Mouse (Mus musculus) mouse embryonic stem cell (cell line): ENCODE results near the gene Orm2.

Source experiments
- in situ Hi-C, 2 experiments: fragments of 300-500 bp; cut with MboI; formaldehyde crosslinking; loops; 1 replicate in 1 of 2; 3 replicates in 1 of 2; pipeline ENCODE4 v1.14.3; 2019 to 2020; ENCODE audit warnings: low sequenced_read_pairs in 2 of 2, low pct_unique_long_range_greater_than_20kb in 1 of 2, mixed read lengths in 1 of 2; ENCODE audit not compliant: unreplicated experiment in 1 of 2

Orm2 gene

DNA sequence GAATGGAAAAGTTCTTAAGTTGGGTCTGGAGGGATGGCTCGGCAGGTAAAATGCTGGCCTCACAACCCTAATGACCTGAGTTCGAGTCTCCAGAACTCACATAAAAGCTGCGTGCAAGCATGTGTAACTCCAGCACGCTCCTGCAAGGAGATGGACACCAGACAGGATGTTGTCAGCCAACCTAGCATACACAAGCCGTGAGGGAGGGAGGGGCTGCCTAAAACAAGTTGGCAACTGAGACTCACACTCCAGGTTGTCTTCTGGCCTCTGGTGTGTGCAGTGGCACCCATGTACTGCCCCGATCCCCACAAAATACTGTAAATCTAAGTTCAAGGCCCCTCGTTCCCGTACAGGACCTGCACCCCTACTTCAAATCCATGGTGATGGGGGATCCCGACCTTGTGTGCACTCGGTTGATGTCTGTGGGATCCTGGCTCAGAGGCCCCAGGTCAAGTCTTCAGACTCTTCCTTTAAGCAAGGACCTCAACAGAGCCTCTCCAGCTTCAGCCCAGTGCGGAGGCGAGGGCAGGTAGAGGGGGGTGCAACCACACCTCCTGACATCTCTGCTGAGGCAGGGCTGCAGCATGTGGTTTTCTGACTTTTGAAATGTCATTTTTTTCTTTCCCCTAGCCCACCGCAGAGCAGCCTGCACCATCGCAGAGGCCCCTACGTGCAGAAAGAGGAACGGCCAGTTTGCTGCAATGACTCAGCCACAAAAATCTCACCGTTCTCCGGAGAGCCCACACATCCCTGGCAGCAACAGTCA is 38.5 kb downstream of the Orm2 start:
- in situ Hi-C loops = loop anchor here in 1 of 2 experiments (25.0 kb wide), 1 partner anchor 537 kb away; no protein-coding TSS in a partner anchor

DNA sequence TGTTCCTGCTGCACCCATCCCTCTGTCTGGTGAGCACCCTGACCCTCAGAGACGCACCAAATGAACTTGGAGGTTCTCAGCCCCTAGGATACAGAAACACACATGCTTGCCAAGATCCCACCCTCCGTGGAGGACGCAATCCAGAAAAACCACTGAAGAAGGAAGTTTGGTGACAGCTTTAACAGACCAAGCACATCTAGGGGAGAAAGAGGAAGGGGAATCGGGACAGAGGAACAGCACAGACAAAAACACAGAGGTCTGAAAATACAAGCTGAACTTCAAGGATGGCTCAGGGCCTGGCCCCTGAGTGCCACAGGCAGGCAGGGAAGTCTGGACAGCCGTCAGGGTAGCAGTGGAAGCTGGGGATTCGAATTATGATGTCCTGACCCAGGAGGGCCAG is 39.4 kb downstream of the Orm2 start:
- in situ Hi-C loops = loop anchor here in 1 of 2 experiments (25.0 kb wide), 1 partner anchor 536 kb away; no protein-coding TSS in a partner anchor

DNA sequence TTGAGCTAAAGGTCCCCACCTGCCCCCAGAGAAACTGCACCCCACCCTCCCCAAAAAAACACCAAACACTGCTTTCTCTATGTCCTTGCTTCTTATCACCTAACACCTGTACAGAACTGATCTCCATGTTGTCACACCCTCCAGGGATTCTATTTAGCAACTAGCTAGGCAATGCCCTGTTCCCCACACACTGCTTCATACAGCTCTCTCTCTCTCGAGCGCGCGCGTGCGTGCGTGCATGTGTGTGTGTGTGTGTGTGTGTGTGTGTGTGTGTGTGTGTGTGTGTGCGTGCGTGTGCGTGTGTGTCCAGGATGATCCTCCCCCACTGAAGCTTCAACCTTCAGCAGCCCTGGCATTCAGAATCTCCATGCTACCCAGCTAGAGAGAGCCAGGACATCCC is 39.8 kb downstream of the Orm2 start:
- in situ Hi-C loops = loop anchor here in 1 of 2 experiments (25.0 kb wide), 1 partner anchor 535 kb away; no protein-coding TSS in a partner anchor

DNA sequence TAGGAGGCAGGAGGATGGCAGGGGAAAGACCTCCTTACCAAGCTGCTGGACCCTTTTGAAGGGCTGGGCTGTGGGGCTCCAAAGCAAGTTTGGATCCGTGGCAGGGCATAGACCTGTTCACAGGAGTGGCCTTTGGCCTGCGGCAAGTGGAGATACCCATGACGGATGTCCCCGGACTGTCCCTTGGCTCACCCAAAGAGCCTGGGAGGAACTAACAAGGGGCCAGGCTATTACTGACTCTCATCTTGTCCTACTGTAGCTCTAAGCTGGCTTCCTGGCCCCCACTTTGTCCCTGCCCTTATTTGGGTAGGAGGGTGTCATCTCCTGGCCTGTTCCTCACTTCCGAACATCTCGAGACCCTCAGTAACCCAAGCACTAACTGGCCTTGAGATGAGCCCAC is 40.3 kb downstream of the Orm2 start:
- in situ Hi-C loops = loop anchor here in 1 of 2 experiments (25.0 kb wide), 1 partner anchor 535 kb away; no protein-coding TSS in a partner anchor

DNA sequence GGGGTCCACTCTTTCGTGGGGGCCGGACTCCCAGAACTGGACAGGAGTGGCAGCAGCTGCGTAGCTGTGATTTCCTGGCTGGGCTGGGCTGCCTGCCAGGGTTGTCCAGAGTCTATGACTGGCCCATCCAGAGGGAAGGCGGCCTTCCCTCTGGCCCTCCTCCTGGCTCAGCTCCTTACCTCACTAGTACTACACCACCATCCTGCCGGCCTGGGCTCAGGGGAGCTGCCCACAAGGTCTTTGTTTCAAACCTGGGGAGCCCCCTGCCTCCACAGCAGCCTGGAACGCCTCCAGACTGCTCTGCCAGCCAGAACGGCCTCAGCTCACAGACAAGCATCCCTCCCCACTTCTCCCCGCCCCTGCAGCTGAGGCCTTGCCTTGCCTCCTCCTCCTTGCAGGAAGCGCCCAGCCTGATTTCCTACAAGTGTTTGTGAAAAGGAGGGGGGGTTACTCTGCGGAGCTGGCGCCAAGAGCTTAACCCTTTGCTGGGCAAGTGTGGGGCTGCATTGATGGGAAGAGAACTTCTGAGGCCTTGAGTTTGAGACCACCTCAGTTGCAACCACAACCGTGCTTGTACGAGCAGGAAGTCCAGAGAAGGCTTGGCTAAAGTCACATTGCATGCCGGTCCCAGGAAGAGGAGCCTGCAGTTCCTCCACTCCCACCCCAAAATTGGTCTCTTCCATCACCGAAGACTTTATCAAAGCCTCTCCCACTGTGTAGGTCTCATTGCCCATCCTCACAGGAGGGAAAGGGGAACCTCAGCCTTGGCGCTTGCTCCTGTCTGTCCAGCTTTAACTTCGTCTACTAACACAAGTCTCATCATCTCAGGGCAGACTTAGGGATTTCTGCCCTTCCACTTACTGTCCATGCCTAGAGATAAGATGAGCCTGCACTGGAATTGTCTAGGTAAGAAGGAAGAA is 41.1 kb downstream of the Orm2 start, which contains the start of gene Akna:
Gene Akna, minus strand, starts transcription at position 315 of the 920 bp plus-strand sequence.
- in situ Hi-C loops = loop anchor here in 1 of 2 experiments (25.0 kb wide), 1 partner anchor 534 kb away; no protein-coding TSS in a partner anchor

DNA sequence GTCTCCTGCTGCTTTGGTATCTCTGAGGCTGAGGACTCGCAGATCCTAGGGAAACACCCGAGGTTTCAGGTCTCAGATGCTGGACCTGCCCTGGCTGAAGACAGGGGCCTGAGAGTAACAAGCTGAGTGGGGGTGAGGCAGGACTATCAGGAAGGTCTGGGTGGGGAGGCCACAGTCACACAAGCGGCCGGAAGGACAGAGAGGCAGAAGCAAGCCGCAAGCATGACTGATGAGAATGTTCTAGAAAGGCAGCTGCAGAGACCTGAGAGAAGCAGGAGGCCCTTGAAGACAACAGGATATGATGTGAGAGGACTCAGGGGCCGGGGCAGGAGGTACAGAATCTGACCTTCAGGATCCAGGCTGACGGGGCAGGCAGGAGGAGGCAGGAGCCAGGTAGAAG is 42.0 kb downstream of the Orm2 start:
- in situ Hi-C loops = loop anchor here in 1 of 2 experiments (25.0 kb wide), 1 partner anchor 533 kb away; no protein-coding TSS in a partner anchor

DNA sequence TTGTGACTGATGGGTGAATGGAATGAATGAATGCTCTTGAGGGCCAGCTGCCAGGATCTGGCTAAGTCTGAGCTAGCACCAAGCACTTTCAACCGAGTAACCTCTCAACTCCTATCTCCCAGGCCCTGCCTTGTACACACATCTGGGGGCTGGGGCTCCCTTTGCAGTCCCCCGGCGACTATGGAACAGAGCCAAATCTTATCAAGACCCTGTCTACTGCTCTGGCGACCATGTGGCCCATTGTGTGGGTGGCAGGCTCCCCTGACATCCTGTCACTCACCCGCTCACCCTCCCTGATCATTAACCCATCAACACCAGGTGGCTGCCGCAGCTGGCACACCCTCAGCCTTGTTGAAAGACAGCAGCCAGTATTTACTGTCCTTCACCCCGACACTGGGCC is 42.8 kb downstream of the Orm2 start:
- in situ Hi-C loops = loop anchor here in 1 of 2 experiments (25.0 kb wide), 1 partner anchor 532 kb away; no protein-coding TSS in a partner anchor

DNA sequence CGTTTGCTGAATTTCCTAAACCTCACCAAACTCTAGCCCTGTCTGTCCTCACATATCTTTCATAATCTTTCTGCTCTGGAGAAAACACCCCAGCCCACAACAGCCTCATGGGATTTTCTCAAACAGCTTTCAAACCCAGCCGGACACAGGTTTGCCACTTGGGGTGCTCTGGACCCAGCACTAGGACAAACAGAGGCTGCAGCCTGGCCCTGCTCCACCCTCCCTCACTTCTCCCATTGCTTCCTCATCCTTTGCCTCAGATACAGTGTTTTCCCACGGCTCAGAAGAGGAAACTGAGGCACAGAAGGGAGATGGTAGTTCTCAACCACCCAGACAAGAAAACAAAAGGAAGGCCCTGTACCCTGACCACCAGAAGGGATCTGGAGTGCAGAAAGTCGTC is 43.4 kb downstream of the Orm2 start:
- in situ Hi-C loops = loop anchor here in 1 of 2 experiments (25.0 kb wide), 1 partner anchor 532 kb away; no protein-coding TSS in a partner anchor

DNA sequence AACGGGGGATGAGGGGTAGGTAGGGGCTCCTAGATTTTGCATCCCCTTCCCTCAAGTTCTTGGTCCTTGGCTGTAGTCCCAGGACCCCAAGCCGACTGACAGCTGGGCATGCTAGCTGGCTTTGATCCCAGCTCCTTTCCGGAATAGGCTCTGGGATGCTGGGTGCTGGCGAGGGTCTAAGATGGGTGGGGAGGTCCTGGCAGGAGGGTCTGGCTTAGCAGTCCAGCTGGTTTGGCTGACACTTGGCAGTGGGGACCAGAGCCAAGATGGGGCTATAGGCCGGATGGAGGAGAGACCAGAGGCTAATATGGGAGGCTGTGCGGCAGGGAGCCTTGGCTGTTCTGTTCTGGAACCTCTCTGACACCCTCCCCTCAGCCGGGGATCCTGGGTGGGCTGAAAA is 46.0 kb downstream of the Orm2 start:
- in situ Hi-C loops = loop anchor here in 1 of 2 experiments (25.0 kb wide), 1 partner anchor 529 kb away; no protein-coding TSS in a partner anchor

DNA sequence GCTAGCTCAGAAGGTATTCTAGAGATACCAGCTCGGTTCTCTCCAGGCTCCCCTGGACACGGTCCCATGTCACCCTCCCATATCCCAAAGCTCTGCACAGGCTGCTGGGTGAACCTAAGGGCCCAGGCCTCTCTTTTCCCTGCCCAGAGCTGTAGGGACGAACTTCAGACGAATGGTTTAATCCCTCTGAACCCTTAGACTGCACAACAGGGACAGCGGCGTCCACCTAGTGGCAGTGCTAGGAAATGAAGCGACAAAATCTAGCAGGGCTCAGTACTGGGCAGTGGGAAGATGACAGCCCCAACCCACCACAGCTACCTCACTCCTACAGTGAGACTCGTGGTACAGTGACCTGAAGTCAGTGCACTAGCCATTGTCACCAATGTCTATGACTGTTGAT is 46.4 kb downstream of the Orm2 start:
- in situ Hi-C loops = loop anchor here in 1 of 2 experiments (25.0 kb wide), 1 partner anchor 529 kb away; no protein-coding TSS in a partner anchor

DNA sequence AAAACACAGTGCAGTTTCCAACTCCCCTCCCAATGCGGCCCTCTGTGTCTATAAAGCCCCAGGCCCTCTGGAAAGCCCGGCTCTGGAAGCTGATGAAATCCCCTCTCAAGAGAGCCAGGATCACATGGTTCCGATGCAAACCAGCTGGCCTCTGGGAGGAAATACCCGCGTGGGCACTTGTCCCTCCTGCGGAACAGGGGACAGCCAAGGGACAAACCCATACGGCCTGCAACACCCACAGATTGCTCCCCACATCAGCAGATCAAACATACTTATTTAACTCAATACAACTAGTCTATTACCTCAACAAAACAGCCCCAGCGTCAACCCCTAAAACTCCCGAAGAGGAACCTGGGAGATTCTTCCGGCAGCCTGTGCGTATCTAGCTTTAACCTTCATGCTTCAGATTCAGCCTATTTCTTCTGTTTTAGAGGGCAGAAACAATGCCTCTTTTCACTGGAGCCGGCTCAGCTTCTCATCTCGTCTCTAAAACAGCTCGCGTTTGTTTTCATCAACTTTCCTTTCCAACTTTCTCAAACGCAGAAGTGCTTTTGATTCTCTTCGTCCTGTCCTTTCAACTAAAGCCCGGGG is 47.2 kb downstream of the Orm2 start:
- in situ Hi-C loops = loop anchor here in 1 of 2 experiments (25.0 kb wide), 1 partner anchor 528 kb away; no protein-coding TSS in a partner anchor

DNA sequence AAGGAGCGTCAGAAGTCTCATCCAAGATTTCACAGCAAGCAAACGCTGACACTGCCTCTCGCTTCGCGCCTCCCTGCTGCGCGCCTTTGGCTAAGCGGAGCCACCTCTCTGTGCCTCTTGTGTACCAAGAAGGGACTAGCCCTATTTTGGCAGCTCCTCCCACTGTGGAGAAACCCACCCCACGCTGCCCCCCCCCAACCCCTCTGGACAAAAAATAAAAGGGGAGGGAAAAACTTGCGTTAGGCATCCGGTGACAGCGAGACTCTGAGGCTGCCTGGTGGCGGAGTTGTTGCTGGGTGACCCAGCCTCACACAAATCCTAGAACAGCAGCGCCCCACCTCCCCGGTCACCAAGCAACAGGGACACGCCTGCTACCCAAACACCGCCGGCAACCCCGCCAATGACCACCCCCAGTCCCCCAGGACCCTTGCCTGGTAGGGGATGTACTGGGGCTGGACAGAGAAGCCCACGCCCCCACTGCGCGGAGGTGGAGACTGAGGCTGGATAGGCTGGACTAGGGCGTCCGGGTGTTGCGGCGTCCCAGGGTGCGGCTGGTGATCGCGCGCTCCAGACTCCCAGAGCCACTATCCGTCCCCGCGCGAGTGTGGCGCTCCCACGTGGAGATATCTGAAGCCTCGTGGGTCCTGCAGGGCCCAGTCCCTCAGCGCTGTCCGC is 47.8 kb downstream of the Orm2 start:
- in situ Hi-C loops = loop anchor here in 1 of 2 experiments (25.0 kb wide), 1 partner anchor 527 kb away; no protein-coding TSS in a partner anchor

DNA sequence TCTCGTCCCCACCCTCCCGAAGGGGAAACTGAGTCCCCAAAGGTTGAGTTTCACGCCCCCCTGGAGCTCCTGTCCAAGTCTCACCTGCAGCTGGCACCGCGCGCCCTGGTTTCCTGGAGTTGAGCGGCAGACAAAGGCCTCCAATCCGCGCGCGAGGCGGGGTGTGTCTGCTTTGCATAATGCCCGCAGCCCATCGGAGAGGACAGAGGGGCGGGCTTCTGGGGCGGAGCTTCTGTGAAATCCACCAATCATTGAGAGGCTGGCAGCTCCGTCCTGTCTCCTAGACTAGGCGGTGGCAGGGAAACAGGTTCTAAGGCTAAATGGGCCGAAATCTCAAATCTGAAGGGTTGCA is 48.3 kb downstream of the Orm2 start:
- in situ Hi-C loops = loop anchor here in 1 of 2 experiments (25.0 kb wide), 1 partner anchor 527 kb away; no protein-coding TSS in a partner anchor

DNA sequence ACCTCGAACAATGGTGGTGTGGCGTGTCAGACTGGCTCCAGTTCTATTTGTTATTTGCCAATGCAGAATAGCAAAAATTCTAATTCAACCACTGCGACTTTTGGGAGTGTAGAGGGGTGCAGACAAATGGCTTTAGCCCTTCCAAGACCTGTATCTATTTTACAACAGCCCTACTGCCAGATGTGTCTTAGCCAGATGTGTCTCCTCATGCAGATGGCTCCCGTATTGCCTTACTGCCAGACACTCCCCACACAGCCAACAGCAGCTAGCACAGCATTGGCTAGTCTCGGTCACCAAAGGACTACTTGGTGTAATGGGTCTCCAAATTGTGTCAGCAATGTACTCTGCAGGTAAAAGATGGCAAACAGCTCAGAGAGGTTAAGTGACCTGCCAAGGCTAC is 49.0 kb downstream of the Orm2 start:
- in situ Hi-C loops = loop anchor here in 1 of 2 experiments (25.0 kb wide), 1 partner anchor 526 kb away; no protein-coding TSS in a partner anchor

DNA sequence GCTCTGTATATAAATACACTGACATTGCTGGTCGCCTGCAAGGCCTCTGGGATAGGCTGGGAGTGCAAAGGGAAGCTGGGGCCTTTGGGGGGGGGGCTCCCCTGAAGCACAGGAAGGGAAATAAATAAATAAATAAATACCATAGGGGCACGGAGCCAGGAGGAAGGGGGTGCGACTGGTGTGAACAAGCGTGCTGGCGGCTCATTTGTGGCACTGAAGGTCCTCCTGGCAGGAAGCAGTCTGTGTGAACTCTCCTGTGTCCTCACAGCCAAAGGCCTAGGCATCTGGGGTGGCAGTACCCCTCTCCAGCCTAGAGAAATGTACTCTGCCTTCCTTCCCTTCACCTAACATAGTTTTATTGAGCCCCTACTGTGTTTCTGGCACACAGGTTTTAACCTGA is 52.7 kb downstream of the Orm2 start:
- in situ Hi-C loops = loop anchor here (5.0 to 25.0 kb wide), 2 partner anchors 87 to 522 kb away; no protein-coding TSS in a partner anchor
